Comparison of ENCODE assay signal across 8 mouse cellular contexts in the genomic region with DNA sequence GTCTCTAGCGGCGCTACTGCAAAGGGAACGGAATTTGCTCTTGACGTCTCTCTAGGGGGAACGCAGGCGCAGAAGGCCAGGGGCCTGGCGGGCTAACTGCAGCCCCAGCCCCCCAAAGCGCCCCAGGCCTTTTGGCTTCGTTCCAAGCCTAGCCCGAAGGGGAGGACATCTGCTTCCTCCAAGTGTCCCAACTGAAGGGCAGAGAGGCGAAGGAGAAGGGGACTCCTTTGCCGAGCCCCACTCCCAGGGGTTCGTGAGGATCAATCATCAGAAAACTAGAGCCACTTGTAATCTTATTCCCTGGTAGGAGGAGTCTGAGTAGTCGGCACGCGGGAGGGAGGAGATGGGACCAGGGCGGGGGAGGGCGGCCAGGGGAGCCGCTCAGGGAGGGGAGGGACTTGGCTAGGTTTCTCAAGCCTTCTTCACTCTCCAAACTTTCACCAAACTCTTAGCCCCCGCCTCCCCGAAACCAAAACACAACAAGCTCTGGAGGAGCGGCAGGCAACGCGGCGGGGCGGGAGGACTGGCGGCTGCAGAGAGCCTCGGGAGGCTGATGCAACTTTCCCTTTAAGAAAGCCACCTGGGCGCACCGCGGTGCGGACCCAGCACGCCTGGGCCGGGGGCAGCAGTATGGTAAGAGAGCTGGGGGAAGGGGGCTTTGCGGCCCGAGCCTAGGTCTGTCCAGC. TPM values are rescaled to one million over a fixed set of nuclear protein-coding genes. Genes with fewer than 3 reads are reported as not detected.
A peak's percentile ranks its signal among the peaks of the same experiment; 100 is the strongest.
DNase-seq lines count a peak whose midpoint lies in the region; ATAC-seq and TF ChIP-seq lines count a peak whose summit lies in the region.

No protein-coding gene starts in this region.

- peak overlapping the region; percentile 97 for H3K4me2 ChIP-seq in heart, embryonic 14.5 days (ENCODE audit: low read length)

- peaks cover 0 to 13% of the 10 kb centered on the region in 2 experiments; a peak in 1 of 4 replicates for H3K4me1 ChIP-seq in ES-E14 (ENCODE audit: control insufficient read depth in 2 of 2, insufficient read depth in 2 of 2, low read length in 2 of 2, poor library complexity in 1 of 2)
- peaks cover 17 to 32% of the 10 kb centered on the region in 2 experiments for H3K4me1 ChIP-seq in heart, embryonic 14.5 days (ENCODE audit: control insufficient read depth in 2 of 2, insufficient read depth in 2 of 2, low read length in 2 of 2)
- peaks cover 16% of the 10 kb centered on the region for H3K4me1 ChIP-seq in lung, adult 2 months (ENCODE audit: control insufficient read depth, insufficient read depth, low read length)
- H3K4me1 ChIP-seq in olfactory bulb, adult 2 months (ENCODE audit: control insufficient read depth, insufficient read depth, low read length): peaks cover 5% of the 10 kb centered on the region

- peak; percentile 34 for ATAC-seq in heart, embryonic 14.5 days (ENCODE audit: insufficient number of reproducible peaks, insufficient read depth, low FRiP score, low read depth)

- H3K4me3 ChIP-seq in ES-E14 (ENCODE audit: insufficient read depth in 1 of 2, low read depth in 1 of 2, low read length in 2 of 2, poor library complexity in 1 of 2, severe bottlenecking in 1 of 2): peak overlapping the region; percentile 79 to 83
- H3K4me3 ChIP-seq in heart, embryonic 14.5 days (ENCODE audit: control insufficient read depth in 1 of 2, insufficient read depth in 1 of 2, low read depth in 1 of 2, low read length in 2 of 2): peak overlapping the region; percentile 82
- peak overlapping the region; percentile 81 for H3K4me3 ChIP-seq in lung, adult 2 months (replicated peaks; ENCODE audit: extremely low read depth, low read depth, low read length)
- H3K4me3 ChIP-seq in olfactory bulb, adult 2 months (ENCODE audit: insufficient read depth, low read depth, low read length): peak overlapping the region; percentile 60

- WGBS in heart, embryonic 14.5 days: 2% methylated on average over 36 of the region's 36 CpGs
- WGBS in lung, adult 2 months: 5% methylated on average over 36 of the region's 36 CpGs
- 2% methylated on average over 36 of the region's 36 CpGs for WGBS in olfactory bulb, adult 2 months

- no peaks in the 10 kb centered on the region for H3K36me3 ChIP-seq in ES-E14 (ENCODE audit: control insufficient read depth, insufficient read depth, low read length, poor library complexity, severe bottlenecking)
- H3K36me3 ChIP-seq in heart, embryonic 14.5 days (ENCODE audit: control insufficient read depth, insufficient read depth, low read length): no peaks in the 10 kb centered on the region

- peak; percentile 65 for DNase-seq in ES-E14 (ENCODE audit: low read depth, low spot score)
- DNase-seq in c-Kit-negative CD71-positive TER-119-positive erythroid progenitor cells, embryonic 14.5 days (ENCODE audit: low read depth, low spot score): peak; percentile 77
- peak; percentile 70 for DNase-seq in fibroblast of lung, adult 2 months (ENCODE audit: low read depth)
- DNase-seq in kidney, postnatal 10 days: peak; percentile 82
- peak; percentile 78 for DNase-seq in lung, adult 2 months
- peak; percentile 14 to 19 for DNase-seq in thymus, postnatal 10 days (ENCODE audit: low spot score in 2 of 2)

- H3K27ac ChIP-seq in ES-E14 (ENCODE audit: insufficient read depth, low read depth, low read length, poor library complexity, severe bottlenecking): peak overlapping the region; percentile 10; the same call in 1 of the 2 replicates
- H3K27ac ChIP-seq in heart, embryonic 14.5 days (replicated peaks in 1 of 2; ENCODE audit: control insufficient read depth in 1 of 2, insufficient read depth in 1 of 2, low read depth in 2 of 2, low read length in 2 of 2): peak overlapping the region; percentile 73 to 83
- H3K27ac ChIP-seq in olfactory bulb, adult 2 months (ENCODE audit: insufficient read depth, low read depth, low read length): peak overlapping the region; percentile 59

- peak overlapping the region; percentile 88 for H3K9ac ChIP-seq in ES-E14 (ENCODE audit: insufficient read depth, low read depth, low read length, poor library complexity, severe bottlenecking)
- peak overlapping the region; percentile 84 for H3K9ac ChIP-seq in heart, embryonic 14.5 days (ENCODE audit: low read length)

- TF ChIP-seq CTCF in lung, adult 2 months (IDR thresholded peaks at IDR 0.05; ENCODE audit: insufficient read depth, low read length): no peak
- no peak for TF ChIP-seq CTCF in olfactory bulb, adult 2 months (IDR thresholded peaks at IDR 0.05; ENCODE audit: insufficient read depth, low read depth, low read length)

- peak; percentile 20; the same call in 1 of the 2 replicates for TF ChIP-seq POLR2A in lung, adult 2 months (IDR thresholded peaks at IDR 0.05; ENCODE audit: borderline replicate concordance, extremely low read depth, low read depth, low read length)
- TF ChIP-seq POLR2A in olfactory bulb, adult 2 months (IDR thresholded peaks at IDR 0.05; ENCODE audit: insufficient read depth, low read depth, low read length): no peak

- H3K9me3 ChIP-seq in ES-E14 (ENCODE audit: control insufficient read depth, insufficient read depth, low read depth, low read length): no peaks in the 10 kb centered on the region
- no peaks in the 10 kb centered on the region for H3K9me3 ChIP-seq in heart, embryonic 14.5 days (ENCODE audit: control insufficient read depth, low read length)

- 0 out of 2 replicates have a peak, but pooled peaks cover 6% of the 10 kb centered on the region for H3K27me3 ChIP-seq in heart, embryonic 14.5 days (ENCODE audit: control insufficient read depth, insufficient read depth, low read length)

- in situ Hi-C loops in ES-E14 (cut with MboI; ENCODE audit: low sequenced_read_pairs in 2 of 2, unreplicated experiment in 2 of 2): loop anchor here (5.0 to 25.0 kb wide), 2 partner anchors 242 to 252 kb away; no protein-coding TSS in a partner anchor

TF ChIP-seq in ES-E14, 5 proteins besides CTCF, POLR2A, EP300 and RAD21:
- TF ChIP-seq CHD2 (IDR thresholded peaks at IDR 0.05; ENCODE audit: low read depth, low read length) (no peak), ZC3H11A (IDR thresholded peaks at IDR 0.05; ENCODE audit: borderline replicate concordance, low read depth, low read length) (no peak), HCFC1 (IDR thresholded peaks at IDR 0.05; ENCODE audit: borderline replicate concordance, insufficient read depth, low read length) (no peak), ZNF384 (IDR thresholded peaks at IDR 0.05; ENCODE audit: low read depth, low read length) (no peak)

RNA-seq across cellular contexts. Expression of a gene that starts 0.7 kb away (rescaled TPM):
- 6.9 and 23.5 TPM in 2 replicates for total RNA-seq in ES-E14 (2012; rRNA removed)
- 3.6 and 5.9 TPM in 2 replicates for polyA plus RNA-seq in heart, embryonic 14.5 days (2014; fragmentation: Nextera tagmentation; extraction: Ambion mirVana)
- 77.6 and 84.6 TPM in 2 replicates for polyA plus RNA-seq in lung, adult 2 months (2012; rRNA removed)
- polyA plus RNA-seq in olfactory bulb, adult 2 months (2012; ENCODE audit: insufficient read depth, insufficient read length, low replicate concordance, missing spikeins): not detected in 2 replicates

RNA-seq across cellular contexts. Expression of a gene that starts 37.4 kb away (rescaled TPM):
- 1.0 and 3.1 TPM in 2 replicates for total RNA-seq in ES-E14 (2012; rRNA removed)
- 0.49 and 0.70 TPM in 2 replicates for polyA plus RNA-seq in heart, embryonic 14.5 days (2014; fragmentation: Nextera tagmentation; extraction: Ambion mirVana)
- 15.4 and 15.8 TPM in 2 replicates for polyA plus RNA-seq in lung, adult 2 months (2012; rRNA removed)
- polyA plus RNA-seq in olfactory bulb, adult 2 months (2012; ENCODE audit: insufficient read depth, insufficient read length, low replicate concordance, missing spikeins): not detected in 2 replicates

RNA-seq across cellular contexts. Expression of a gene that starts 48.3 kb away (rescaled TPM):
- total RNA-seq in ES-E14 (2012; rRNA removed): 11.1 and 11.2 TPM in 2 replicates
- 13.8 and 18.2 TPM in 2 replicates for polyA plus RNA-seq in heart, embryonic 14.5 days (2014; fragmentation: Nextera tagmentation; extraction: Ambion mirVana)
- 22.3 and 23.4 TPM in 2 replicates for polyA plus RNA-seq in lung, adult 2 months (2012; rRNA removed)
- polyA plus RNA-seq in olfactory bulb, adult 2 months (2012; ENCODE audit: insufficient read depth, insufficient read length, low replicate concordance, missing spikeins): not detected in 2 replicates

RNA-seq across cellular contexts. Expression of a gene that starts 52.1 kb away (rescaled TPM):
- 267 and 398 TPM in 2 replicates for total RNA-seq in ES-E14 (2012; rRNA removed)
- 222 and 250 TPM in 2 replicates for polyA plus RNA-seq in heart, embryonic 14.5 days (2014; fragmentation: Nextera tagmentation; extraction: Ambion mirVana)
- 452 and 484 TPM in 2 replicates for polyA plus RNA-seq in lung, adult 2 months (2012; rRNA removed)
- polyA plus RNA-seq in olfactory bulb, adult 2 months (2012; ENCODE audit: insufficient read depth, insufficient read length, low replicate concordance, missing spikeins): not detected in 2 replicates

RNA-seq across cellular contexts. Expression of a gene that starts 56.8 kb away (rescaled TPM):
- total RNA-seq in ES-E14 (2012; rRNA removed): 25.1 and 36.1 TPM in 2 replicates
- 10.4 and 10.6 TPM in 2 replicates for polyA plus RNA-seq in heart, embryonic 14.5 days (2014; fragmentation: Nextera tagmentation; extraction: Ambion mirVana)
- 10.7 and 11.5 TPM in 2 replicates for polyA plus RNA-seq in lung, adult 2 months (2012; rRNA removed)
- polyA plus RNA-seq in olfactory bulb, adult 2 months (2012; ENCODE audit: insufficient read depth, insufficient read length, low replicate concordance, missing spikeins): not detected in 2 replicates

Comparison
In these comparisons a context has a peak if more than half of its experiments do, and no peak if none do; other contexts are left out.
1. Peak in every context shown above with its lines: DNase-seq, ATAC-seq, H3K4me3 ChIP-seq and H3K27ac ChIP-seq.
2. DNase-seq: peak in every context shown above with its lines; median percentile 82 in kidney, postnatal 10 days; 78 in lung, adult 2 months; 77 in c-Kit-negative CD71-positive TER-119-positive erythroid progenitor cells, embryonic 14.5 days; 70 in fibroblast of lung, adult 2 months; 65 in ES-E14; 16 in thymus, postnatal 10 days.
3. H3K27ac ChIP-seq: peak in every context shown above with its lines; median percentile 78 in heart, embryonic 14.5 days; 59 in olfactory bulb, adult 2 months; 10 in ES-E14.
4. RNA of a gene that starts 0.7 kb away (polyA plus RNA-seq): not detected in olfactory bulb, adult 2 months and 77.6 to 84.6 TPM in lung, adult 2 months; 3.6 to 5.9 TPM in heart, embryonic 14.5 days; every median in the first group is over 10 times any median in the second.
5. RNA of a gene that starts 48.3 kb away (polyA plus RNA-seq): 22.3 to 23.4 TPM in lung, adult 2 months and 13.8 to 18.2 TPM in heart, embryonic 14.5 days; not detected in olfactory bulb, adult 2 months; every median in the first group is over 10 times any median in the second.